9 mouse cellular contexts compared by ENCODE assay signal in the genomic region with DNA sequence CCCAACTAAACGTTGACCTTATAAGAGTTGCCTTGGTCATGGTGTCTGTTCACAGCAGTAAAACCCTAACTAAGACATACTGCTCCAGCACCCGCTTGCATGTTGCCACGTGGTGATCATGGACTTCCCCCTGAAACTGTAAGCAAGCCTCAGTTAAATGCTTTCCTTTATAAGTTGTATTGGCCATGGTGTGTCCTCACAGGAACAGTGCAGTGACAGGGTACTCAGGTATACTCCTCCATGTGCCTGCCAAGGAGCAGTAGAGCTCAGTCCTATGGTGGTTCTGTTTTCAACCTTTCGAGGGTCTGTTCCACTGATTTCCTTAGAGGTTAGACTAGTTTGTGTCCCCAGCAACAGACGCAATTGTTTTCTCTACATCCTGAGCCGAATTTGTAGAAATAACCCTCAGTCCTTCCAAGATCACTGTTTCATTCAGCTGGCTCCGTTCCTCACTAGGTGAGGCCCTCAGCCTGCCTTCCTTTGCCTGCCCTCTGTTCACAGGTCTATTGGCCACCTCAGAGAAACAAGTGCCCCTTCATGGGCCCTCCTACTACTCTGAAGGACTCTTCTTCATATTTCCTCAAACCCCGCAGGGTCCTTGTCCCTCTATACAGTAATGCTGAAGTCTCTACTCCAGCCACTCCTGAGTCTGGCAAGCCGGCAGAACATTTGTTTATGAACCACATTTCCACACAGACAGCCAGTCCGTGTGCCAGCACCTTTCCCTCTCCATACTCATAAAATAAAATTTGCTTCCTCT. TPM values are rescaled to one million over a fixed set of nuclear protein-coding genes. Genes with fewer than 3 reads are reported as not detected.
DNase-seq lines count a peak whose midpoint lies in the region; ATAC-seq and TF ChIP-seq lines count a peak whose summit lies in the region.
"Had no signal": no experiment of that assay in that cellular context is flagged by ENCODE, and none has a peak within 500 bp of the region (broad histone marks: within the 10 kb centered on the region; RNA-seq: fewer than 3 reads in every experiment).

No protein-coding gene starts in this region.

- intact Hi-C loops in heart, adult 2 months (cut with DNase I) = no loop called here

- H3K9me3 ChIP-seq in midbrain, embryonic 14.5 days (ENCODE audit: control insufficient read depth, low read length) = no peaks in the 10 kb centered on the region
- H3K9me3 ChIP-seq: midbrain, embryonic 12.5 days had no signal

- H3K4me3 ChIP-seq in heart, adult 2 months = no peak overlapping the region
- no peak overlapping the region for H3K4me3 ChIP-seq in midbrain, embryonic 14.5 days (replicated peaks; ENCODE audit: low read depth, low read length)
- H3K4me3 ChIP-seq: midbrain, embryonic 12.5 days had no signal

- no peaks in the 10 kb centered on the region for H3K27me3 ChIP-seq in heart, adult 2 months (ENCODE audit: control insufficient read depth, insufficient read depth, low read length)
- no peaks in the 10 kb centered on the region for H3K27me3 ChIP-seq in midbrain, embryonic 14.5 days (ENCODE audit: control insufficient read depth, insufficient read depth, low read length)

- DNase-seq in heart, adult 2 months = peak in 1 of 2 experiments; percentile 7
- no peak for DNase-seq in heart, adult 8-10 months (ENCODE audit: low spot score)
- DNase-seq in A20 (ENCODE audit: low read depth, low spot score) = peak; percentile 77
- peak; percentile 81 for DNase-seq in induced T-regulatory cell, adult 2 months (ENCODE audit: low read depth)
- peak; percentile 49 for DNase-seq in lung, postnatal 10 days
- no peak for DNase-seq in layer of hippocampus, postnatal 14 days (ENCODE audit: low spot score in 2 of 2)
- no peak for DNase-seq in testis, postnatal 14 days (ENCODE audit: low spot score)
- DNase-seq in midbrain, embryonic 14.5 days = no peak

- no peak for TF ChIP-seq POLR2A in heart, adult 2 months (IDR thresholded peaks at IDR 0.05; ENCODE audit: insufficient read depth, low read depth, low read length)

- no peak for TF ChIP-seq EP300 in heart, adult 2 months (IDR thresholded peaks at IDR 0.05; ENCODE audit: insufficient read depth, low read depth, low read length)

- 85% methylated on average over 10 of the region's 10 CpGs for WGBS in heart, adult 2 months
- 96% methylated on average over 10 of the region's 10 CpGs for WGBS in midbrain, embryonic 14.5 days

- H3K4me2 ChIP-seq in midbrain, embryonic 14.5 days (ENCODE audit: low read length) = no peak overlapping the region
- H3K4me2 ChIP-seq: midbrain, embryonic 12.5 days had no signal

- no peaks in the 10 kb centered on the region; the same call in 1 of the 2 replicates for H3K79me2 ChIP-seq in heart, adult 2 months (replicated peaks; ENCODE audit: control insufficient read depth, insufficient read depth, low read length)

- no peak for ATAC-seq in midbrain, embryonic 14.5 days (ENCODE audit: low FRiP score, low TSS enrichment)

- H3K36me3 ChIP-seq in heart, adult 2 months (ENCODE audit: control insufficient read depth, insufficient read depth, low read length) = no peaks in the 10 kb centered on the region; the same call in 1 of the 2 replicates
- H3K36me3 ChIP-seq in midbrain, embryonic 14.5 days (ENCODE audit: control insufficient read depth, insufficient read depth, low read length) = no peaks in the 10 kb centered on the region
- H3K36me3 ChIP-seq: midbrain, embryonic 12.5 days had no signal

- H3K9ac ChIP-seq in heart, adult 2 months (ENCODE audit: low read depth, low read length) = no peak overlapping the region
- H3K9ac ChIP-seq in midbrain, embryonic 14.5 days (replicated peaks; ENCODE audit: low read length) = no peak overlapping the region
- H3K9ac ChIP-seq: midbrain, embryonic 12.5 days had no signal

- peak overlapping the region; percentile 86; the same call in 1 of the 2 replicates for H3K27ac ChIP-seq in heart, adult 2 months
- no peak overlapping the region for H3K27ac ChIP-seq in midbrain, embryonic 14.5 days (replicated peaks; ENCODE audit: low read depth, low read length)
- H3K27ac ChIP-seq: midbrain, embryonic 12.5 days had no signal

- peaks cover 9% of the 10 kb centered on the region for H3K4me1 ChIP-seq in heart, adult 2 months (ENCODE audit: control insufficient read depth, insufficient read depth, low read length)
- H3K4me1 ChIP-seq in midbrain, embryonic 14.5 days (ENCODE audit: control insufficient read depth, insufficient read depth, low read length) = peaks cover 4% of the 10 kb centered on the region; the same call in 1 of the 2 replicates

- TF ChIP-seq CTCF in heart, adult 2 months (IDR thresholded peaks at IDR 0.05) = no peak

RNA-seq across cellular contexts. Expression of a gene that starts 2.2 kb away (rescaled TPM):
- total RNA-seq in heart, adult 2 months (2021) = 1 to 10 TPM; 8.7 to 9.7 TPM
- polyA plus RNA-seq in heart, adult 2 months (2012; rRNA removed) = 9.0 and 10.4 TPM in 2 replicates
- total RNA-seq in heart, adult 8-10 months (2022) = 10 to 100 TPM in 3 of 4 experiments, 1 to 10 TPM in 1; 8.0 to 11.3 (median 10.9) TPM
- total RNA-seq in layer of hippocampus, postnatal 14 days (2021) = 1 to 10 TPM; 3.7 to 4.2 TPM
- polyA plus RNA-seq in midbrain, embryonic 14.5 days (2014; fragmentation: Nextera tagmentation; extraction: Ambion mirVana) = 0.51 and 2.0 TPM in 2 replicates

RNA-seq across cellular contexts. Expression of a gene that starts 33.9 kb away (rescaled TPM):
- total RNA-seq in heart, adult 2 months (2021) = 10 to 100 TPM; 22.0 to 28.2 TPM
- 12.9 and 20.7 TPM in 2 replicates for polyA plus RNA-seq in heart, adult 2 months (2012; rRNA removed)
- 10 to 100 TPM; 22.5 to 26.4 (median 25.4) TPM for total RNA-seq in heart, adult 8-10 months (2022)
- total RNA-seq in layer of hippocampus, postnatal 14 days (2021) = 10 to 100 TPM; 34.9 to 35.4 TPM
- polyA plus RNA-seq in midbrain, embryonic 14.5 days (2014; fragmentation: Nextera tagmentation; extraction: Ambion mirVana) = 41.7 and 57.7 TPM in 2 replicates

Comparison
In these comparisons a context has a peak if more than half of its experiments do, and no peak if none do; other contexts are left out.
1. DNase-seq: peak in A20 (single experiment), induced T-regulatory cell, adult 2 months (single experiment) and lung, postnatal 10 days (single experiment); none in heart, adult 8-10 months (single experiment), layer of hippocampus, postnatal 14 days (0 of 2), testis, postnatal 14 days (single experiment) and midbrain, embryonic 14.5 days (single experiment).